Mouse (Mus musculus): ENCODE measurements around the gene Epop.

GRCm38 (mm10) chr11:97660734-97661647 lies 31.5 kb upstream of the Epop start:
- no peak for TF ChIP-seq CTCF (IDR thresholded peaks at IDR 0.05; ENCODE audit: control insufficient read depth, insufficient read depth, insufficient replicate concordance, low read depth, low read length)
- no peak for TF ChIP-seq POLR2A (IDR thresholded peaks at IDR 0.05; ENCODE audit: control insufficient read depth, low read depth, low read length)

Data from testis, adult 2 months (tissue).